Comparison of ENCODE assay signal across 9 mouse cellular contexts in the genomic region with DNA sequence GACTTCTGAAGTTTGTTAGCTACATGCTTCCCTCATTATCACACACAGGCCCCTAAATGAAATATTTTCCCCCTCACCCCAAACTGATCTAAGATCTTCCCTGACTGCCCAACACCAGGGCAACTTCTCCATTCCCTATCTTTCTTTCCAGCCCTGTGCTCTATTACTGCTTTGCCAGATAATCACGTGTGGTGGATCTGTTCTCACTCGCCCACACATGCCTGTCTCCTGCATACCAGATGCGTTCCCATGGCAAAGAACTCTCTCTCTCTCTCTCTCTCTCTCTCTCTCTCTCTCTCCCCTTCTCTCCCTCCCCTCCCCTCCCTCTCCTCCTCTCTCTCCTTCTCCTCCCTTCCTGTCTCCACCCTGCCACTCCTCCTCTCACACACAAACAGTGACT.
A peak's percentile ranks its signal among the peaks of the same experiment; 100 is the strongest.
DNase-seq lines count a peak whose midpoint lies in the region; ATAC-seq lines count a peak whose summit lies in the region.
"Had no signal": no experiment of that assay in that cellular context is flagged by ENCODE, and none has a peak within 500 bp of the region (broad histone marks: within the 10 kb centered on the region; RNA-seq: fewer than 3 reads in every experiment).

No protein-coding gene starts in this region.

- no peak overlapping the region for H3K4me2 ChIP-seq in heart, embryonic 13.5 days
- H3K4me2 ChIP-seq in hindbrain, embryonic 12.5 days (replicated peaks), result no peak overlapping the region
- no peak overlapping the region for H3K4me2 ChIP-seq in limb, embryonic 15.5 days

- ATAC-seq in heart, embryonic 13.5 days (ENCODE audit: extremely low read depth, insufficient number of reproducible peaks, low FRiP score, low TSS enrichment), result no peak
- ATAC-seq in hindbrain, embryonic 12.5 days (ENCODE audit: low FRiP score), result peak; percentile 71; the same call in 1 of the 2 replicates
- ATAC-seq in limb, embryonic 15.5 days (ENCODE audit: insufficient number of reproducible peaks, low FRiP score, low TSS enrichment, low read depth), result 0 out of 2 replicates have a peak, but pooled peaks have one; percentile 35
- ATAC-seq in megakaryocyte progenitor cell, adult 5-6 weeks (replicated peaks; ENCODE audit: poor library complexity), result no peak

- no peaks in the 10 kb centered on the region for H3K27me3 ChIP-seq in heart, embryonic 13.5 days (replicated peaks)
- H3K27me3 ChIP-seq in hindbrain, embryonic 12.5 days, result no peaks in the 10 kb centered on the region
- no peaks in the 10 kb centered on the region for H3K27me3 ChIP-seq in limb, embryonic 15.5 days

- no peaks in the 10 kb centered on the region for H3K9me3 ChIP-seq in heart, embryonic 13.5 days
- no peaks in the 10 kb centered on the region for H3K9me3 ChIP-seq in hindbrain, embryonic 12.5 days (replicated peaks)
- H3K9me3 ChIP-seq in limb, embryonic 15.5 days, result no peaks in the 10 kb centered on the region

- peaks cover 7% of the 10 kb centered on the region for H3K4me1 ChIP-seq in heart, embryonic 13.5 days
- H3K4me1 ChIP-seq in hindbrain, embryonic 12.5 days, result peaks cover 5% of the 10 kb centered on the region; the same call in 1 of the 2 replicates
- H3K4me1 ChIP-seq in limb, embryonic 15.5 days, result no peaks in the 10 kb centered on the region

- no peak overlapping the region for H3K9ac ChIP-seq in heart, embryonic 13.5 days
- no peak overlapping the region for H3K9ac ChIP-seq in hindbrain, embryonic 12.5 days
- H3K9ac ChIP-seq in limb, embryonic 15.5 days, result no peak overlapping the region

- WGBS in heart, embryonic 13.5 days, result 9% methylated on average over 3 of the region's 3 CpGs
- 19% methylated on average over 3 of the region's 3 CpGs for WGBS in hindbrain, embryonic 12.5 days
- 17% methylated on average over 3 of the region's 3 CpGs for WGBS in limb, embryonic 15.5 days

- no peak overlapping the region for H3K4me3 ChIP-seq in heart, embryonic 13.5 days
- H3K4me3 ChIP-seq in hindbrain, embryonic 12.5 days, result no peak overlapping the region
- no peak overlapping the region for H3K4me3 ChIP-seq in limb, embryonic 15.5 days

- DNase-seq in heart, adult 9 months (ENCODE audit: low spot score in 2 of 2), result no peak
- peak; percentile 13 for DNase-seq in embryo, embryonic 11 days
- DNase-seq in lung, postnatal 25 days (ENCODE audit: low spot score), result no peak
- no peak for DNase-seq in thymus, postnatal 36 days

- peak overlapping the region; percentile 42; the same call in 1 of the 2 replicates for H3K27ac ChIP-seq in heart, embryonic 13.5 days (replicated peaks)
- no peak overlapping the region for H3K27ac ChIP-seq in hindbrain, embryonic 12.5 days
- no peak overlapping the region for H3K27ac ChIP-seq in limb, embryonic 15.5 days
- H3K27ac ChIP-seq: stomach, postnatal 0 days had no signal

- H3K36me3 ChIP-seq in heart, embryonic 13.5 days, result no peaks in the 10 kb centered on the region
- no peaks in the 10 kb centered on the region for H3K36me3 ChIP-seq in hindbrain, embryonic 12.5 days
- H3K36me3 ChIP-seq in limb, embryonic 15.5 days, result no peaks in the 10 kb centered on the region

Comparison
In these comparisons a context has a peak if more than half of its experiments do, and no peak if none do; other contexts are left out.
1. ATAC-seq: peak in hindbrain, embryonic 12.5 days (single experiment) and limb, embryonic 15.5 days (single experiment); none in heart, embryonic 13.5 days (single experiment) and megakaryocyte progenitor cell, adult 5-6 weeks (single experiment).